Mouse (Mus musculus) neural tube, embryonic 13.5 days (tissue): ENCODE results near the gene Gm28434. TPM values are rescaled to one million over a fixed set of nuclear protein-coding genes. Genes with fewer than 3 reads are reported as not detected.

ENCODE experiments used
- ATAC-seq: fragments of 200-750 bp; cut with Nextera tagmentation; 2 replicates; pipeline ENCODE4 v1.8.0; 2017; ENCODE audit warnings: low read depth, mild to moderate bottlenecking, moderate TSS enrichment, moderate library complexity
- H3K27ac ChIP-seq: fragments of 300-500 bp; sonication (generic); replicated peaks from 2 replicates; pipeline ENCODE4 v1.5.1; 2015; ENCODE audit warnings: moderate library complexity, mild to moderate bottlenecking, inconsistent platforms
- H3K27me3 ChIP-seq: fragments of 300-500 bp; sonication (generic); 2 replicates; pipeline ENCODE4 v1.6.1; 2015; ENCODE audit warnings: mild to moderate bottlenecking, inconsistent platforms
- H3K36me3 ChIP-seq: fragments of 300-500 bp; sonication (generic); 2 replicates; pipeline ENCODE4 v1.6.1; 2015; ENCODE audit warnings: mild to moderate bottlenecking, inconsistent platforms
- H3K4me1 ChIP-seq: fragments of 300-500 bp; sonication (generic); replicated peaks from 2 replicates; pipeline ENCODE4 v1.6.1; 2015; ENCODE audit warnings: inconsistent platforms
- H3K4me2 ChIP-seq: fragments of 300-500 bp; sonication (generic); 2 replicates; pipeline ENCODE4 v1.6.1; 2015; ENCODE audit warnings: inconsistent platforms, mild to moderate bottlenecking, moderate library complexity
- H3K4me3 ChIP-seq: fragments of 300-500 bp; sonication (generic); 2 replicates; pipeline ENCODE4 v1.5.1; 2015; ENCODE audit warnings: mild to moderate bottlenecking, inconsistent platforms
- H3K9ac ChIP-seq: fragments of 300-500 bp; sonication (generic); 2 replicates; pipeline ENCODE4 v1.6.1; 2015; ENCODE audit warnings: moderate library complexity, mild to moderate bottlenecking, inconsistent platforms
- H3K9me3 ChIP-seq: fragments of 300-500 bp; sonication (generic); 2 replicates; pipeline ENCODE4 v1.6.1; 2016; ENCODE audit warnings: inconsistent platforms
- WGBS: fragments of 180-500 bp; shearing (Covaris S2); methylation state at CpG from one replicate; pipeline ENCODE4 v1.1.7; 2015; 5-methylcytosine and 5-hydroxymethylcytosine counted together
- polyA plus RNA-seq: library from polyadenylated mRNA; unstranded; fragments of >200 nt; fragmentation: Nextera tagmentation; extraction: Ambion mirVana; gene quantifications from 2 replicates; pipeline ENCODE4 v1.2.1, GENCODE M21; 2015

Gm28434 gene
- not detected in 2 replicates for polyA plus RNA-seq

DNA sequence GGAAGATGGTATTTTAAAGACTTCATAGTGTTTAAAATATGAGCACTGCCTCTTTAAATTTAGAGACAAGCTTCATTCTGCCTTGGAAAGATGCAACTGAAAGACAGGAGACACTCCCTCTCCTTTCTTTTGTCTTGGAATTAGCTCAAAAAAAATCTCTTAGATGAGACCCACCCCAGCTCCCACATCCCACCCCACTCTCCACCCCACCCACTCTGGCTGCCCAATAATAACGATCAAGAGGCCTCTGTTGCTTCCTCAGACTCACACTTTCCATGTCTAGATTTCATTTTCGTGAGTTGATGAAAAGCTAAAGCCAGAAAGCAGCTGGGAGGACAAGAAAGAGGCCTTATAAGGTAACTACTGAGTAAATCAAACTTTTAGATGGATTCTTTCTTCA is at the start of gene Gm28434, which contains the start of gene 2310003L06Rik:
Gene Gm28434 (plus strand): TSS at position 317 of the 400 bp plus-strand sequence.
Gene 2310003L06Rik (plus strand): TSS at position 259 of the 400 bp plus-strand sequence.
- H3K27me3 ChIP-seq = no peaks in the 10 kb centered on the region
- no peak within 1 kb of the TSS for H3K4me2 ChIP-seq
- H3K27ac ChIP-seq = no peak within 1 kb of the TSS

DNA sequence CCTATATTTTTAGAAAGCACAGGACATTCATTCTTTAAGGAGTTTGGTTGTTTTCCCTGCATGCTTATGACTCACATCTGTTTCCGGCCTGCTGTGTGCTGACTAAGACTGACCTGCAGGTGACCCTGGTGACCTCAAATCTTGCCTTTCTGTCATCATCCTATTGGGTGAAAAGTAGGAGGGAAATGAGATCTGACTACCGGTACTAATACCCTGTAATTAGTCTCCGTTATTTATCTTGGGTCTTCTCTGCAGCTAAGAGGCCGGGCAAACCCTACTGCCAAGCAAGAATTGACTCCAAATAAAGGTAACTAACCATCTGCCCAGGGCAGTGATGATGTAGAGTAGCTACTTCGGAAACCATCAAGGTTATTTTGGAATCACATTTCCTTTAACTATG is 43.9 kb upstream of the Gm28434 start, which contains the start of gene Csn3:
Gene Csn3 (plus strand): TSS at position 208 of the 400 bp plus-strand sequence.
- Histone ChIP-seq H3K9ac (no peak within 1 kb of the TSS), H3K4me2 (no peak within 1 kb of the TSS), H3K9me3 (no peaks in the 10 kb centered on the region), H3K4me1 (no peaks in the 10 kb centered on the region), H3K4me3 (no peak within 1 kb of the TSS), H3K27me3 (no peaks in the 10 kb centered on the region), H3K36me3 (no peaks in the 10 kb centered on the region), H3K27ac (no peak within 1 kb of the TSS)
- ATAC-seq = no peak
- WGBS = 25% methylated on average over 5 of the region's 5 CpGs

More for the DNA sequence above, at the start of gene Gm28434, which contains the start of gene 2310003L06Rik:
- WGBS = 64% methylated on average over 2 of the region's 2 CpGs
- Histone ChIP-seq H3K4me3 (no peak within 1 kb of the TSS), H3K36me3 (no peaks in the 10 kb centered on the region), H3K9me3 (no peaks in the 10 kb centered on the region), H3K9ac (no peak within 1 kb of the TSS), H3K4me1 (no peaks in the 10 kb centered on the region)
- ATAC-seq = no peak

DNA sequence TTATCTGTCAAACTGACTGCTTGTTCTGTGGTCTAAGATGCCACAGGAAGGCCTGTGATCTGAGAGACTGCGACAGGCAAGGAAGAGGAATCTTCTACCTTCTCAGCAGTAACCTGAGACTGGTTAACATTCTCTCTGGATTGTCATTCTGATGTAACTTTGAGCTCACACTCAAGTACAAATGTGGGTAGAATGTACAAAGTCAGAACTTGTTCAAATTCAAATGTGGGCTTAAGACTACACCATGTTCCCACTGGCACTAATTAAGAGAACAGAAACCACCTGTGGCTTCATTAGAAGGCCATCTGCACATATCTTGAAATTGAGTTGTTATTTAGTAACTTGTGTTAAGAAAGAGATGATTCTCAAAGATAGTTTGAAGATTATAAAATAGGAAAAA is 37.7 kb upstream of the Gm28434 start:
- no peak overlapping the region for H3K27ac ChIP-seq
- H3K27me3 ChIP-seq = no peaks in the 10 kb centered on the region
- H3K9ac ChIP-seq = no peak overlapping the region
- H3K4me1 ChIP-seq = no peaks in the 10 kb centered on the region
- ATAC-seq = no peak
- H3K4me3 ChIP-seq = no peak overlapping the region
- no peak overlapping the region for H3K4me2 ChIP-seq
- no peaks in the 10 kb centered on the region for H3K9me3 ChIP-seq
- 53% methylated on average over 1 of the region's 1 CpGs for WGBS
- no peaks in the 10 kb centered on the region for H3K36me3 ChIP-seq

DNA sequence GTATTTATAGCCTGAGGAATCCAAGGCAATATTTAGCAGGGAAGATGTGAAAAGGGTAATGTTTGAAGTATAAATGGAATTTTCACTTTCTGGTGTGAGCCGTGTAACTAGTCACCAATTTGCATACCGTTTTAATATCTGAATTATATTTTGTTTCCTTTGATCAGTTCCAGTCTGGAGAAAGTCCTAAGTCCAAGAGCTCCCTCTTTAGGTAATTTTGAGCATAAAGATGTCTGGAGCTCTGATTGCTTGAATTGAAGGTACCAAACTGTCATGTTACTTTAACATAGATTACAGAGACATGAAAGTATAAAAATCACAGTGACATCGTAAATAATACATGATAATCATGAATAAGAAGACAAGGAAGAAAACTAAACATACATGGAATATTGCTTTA is 28.6 kb upstream of the Gm28434 start:
- Histone ChIP-seq H3K27me3 (no peaks in the 10 kb centered on the region), H3K27ac (no peak overlapping the region), H3K4me2 (no peak overlapping the region), H3K4me1 (no peaks in the 10 kb centered on the region), H3K36me3 (no peaks in the 10 kb centered on the region), H3K9ac (no peak overlapping the region), H3K9me3 (no peaks in the 10 kb centered on the region), H3K4me3 (no peak overlapping the region)
- WGBS = 54% methylated on average over 3 of the region's 3 CpGs
- no peak for ATAC-seq

DNA sequence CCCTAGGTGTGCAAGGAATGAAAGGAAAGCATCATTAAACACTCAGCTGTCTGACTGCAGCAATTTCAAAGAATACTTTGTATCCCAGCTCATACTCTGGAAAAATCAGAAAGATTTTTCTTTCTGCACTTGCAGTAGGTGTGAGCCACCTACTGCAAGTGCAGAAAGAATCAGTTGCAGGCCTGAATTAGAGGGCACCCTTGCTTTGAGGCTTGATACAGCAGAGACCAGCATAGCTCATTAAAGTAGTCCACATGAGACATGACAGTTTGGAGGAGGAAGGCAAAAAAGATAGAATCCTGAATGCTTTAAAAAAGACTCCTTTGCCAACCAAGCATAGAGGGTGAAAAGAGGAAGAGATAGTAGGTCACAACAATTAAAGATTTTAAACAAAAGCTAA is 26.8 kb upstream of the Gm28434 start:
- H3K9ac ChIP-seq = no peak overlapping the region
- H3K4me2 ChIP-seq = no peak overlapping the region
- no peak overlapping the region for H3K4me3 ChIP-seq
- no peaks in the 10 kb centered on the region for H3K4me1 ChIP-seq
- H3K36me3 ChIP-seq = no peaks in the 10 kb centered on the region
- H3K9me3 ChIP-seq = no peaks in the 10 kb centered on the region
- no peak overlapping the region for H3K27ac ChIP-seq
- no peak for ATAC-seq
- H3K27me3 ChIP-seq = no peaks in the 10 kb centered on the region

DNA sequence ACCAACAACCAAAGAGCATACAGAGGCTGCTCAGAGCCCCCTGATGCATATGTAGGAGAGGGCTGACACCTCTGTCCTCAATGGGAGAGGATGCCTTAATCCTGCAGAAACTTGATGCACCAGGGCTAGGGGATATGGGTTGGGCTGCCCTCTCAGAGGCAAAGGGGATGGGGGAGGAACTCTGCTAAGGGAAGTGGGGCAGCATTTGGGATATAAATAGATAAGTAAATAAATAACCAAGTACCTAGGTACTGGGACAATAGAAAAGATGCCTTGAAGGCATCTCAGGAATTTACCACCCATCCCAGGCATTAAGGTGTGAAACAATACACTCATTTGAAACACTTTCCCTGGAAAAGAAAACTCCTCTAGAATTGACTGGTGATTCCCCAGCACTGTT is 17.5 kb upstream of the Gm28434 start:
- H3K9ac ChIP-seq = no peak overlapping the region
- H3K4me1 ChIP-seq = no peaks in the 10 kb centered on the region
- no peaks in the 10 kb centered on the region for H3K27me3 ChIP-seq
- H3K4me2 ChIP-seq = no peak overlapping the region
- H3K27ac ChIP-seq = no peak overlapping the region
- H3K36me3 ChIP-seq = no peaks in the 10 kb centered on the region
- H3K9me3 ChIP-seq = no peaks in the 10 kb centered on the region
- no peak overlapping the region for H3K4me3 ChIP-seq
- no peak for ATAC-seq

DNA sequence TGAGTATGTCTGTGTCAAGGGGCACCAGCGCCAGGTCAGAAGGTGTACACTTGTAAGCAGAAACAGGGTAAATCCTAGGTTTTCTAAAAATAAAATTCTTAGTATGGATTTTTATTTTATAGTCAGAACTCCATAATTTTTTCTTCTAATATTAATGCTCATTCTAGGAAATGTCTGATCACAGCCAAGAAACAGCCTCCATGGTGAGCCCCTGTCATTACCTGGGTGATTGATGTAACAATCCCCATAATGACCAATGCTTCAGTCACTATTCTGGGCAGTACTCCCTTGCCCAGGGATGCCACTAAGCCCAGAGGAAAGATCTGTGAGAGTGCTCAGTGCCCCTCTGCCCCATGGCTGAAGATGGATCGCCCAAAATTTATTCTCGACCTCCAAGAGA is 9.8 kb downstream of the Gm28434 start, which contains the start of gene Cabs1:
Gene Cabs1 (plus strand): TSS at position 301 of the 400 bp plus-strand sequence.
- Histone ChIP-seq H3K27me3 (no peaks in the 10 kb centered on the region), H3K4me2 (no peak within 1 kb of the TSS), H3K9ac (no peak within 1 kb of the TSS), H3K36me3 (no peaks in the 10 kb centered on the region), H3K4me1 (no peaks in the 10 kb centered on the region), H3K9me3 (no peaks in the 10 kb centered on the region), H3K4me3 (no peak within 1 kb of the TSS), H3K27ac (no peak within 1 kb of the TSS)
- 83% methylated on average over 3 of the region's 3 CpGs for WGBS
- no peak for ATAC-seq

DNA sequence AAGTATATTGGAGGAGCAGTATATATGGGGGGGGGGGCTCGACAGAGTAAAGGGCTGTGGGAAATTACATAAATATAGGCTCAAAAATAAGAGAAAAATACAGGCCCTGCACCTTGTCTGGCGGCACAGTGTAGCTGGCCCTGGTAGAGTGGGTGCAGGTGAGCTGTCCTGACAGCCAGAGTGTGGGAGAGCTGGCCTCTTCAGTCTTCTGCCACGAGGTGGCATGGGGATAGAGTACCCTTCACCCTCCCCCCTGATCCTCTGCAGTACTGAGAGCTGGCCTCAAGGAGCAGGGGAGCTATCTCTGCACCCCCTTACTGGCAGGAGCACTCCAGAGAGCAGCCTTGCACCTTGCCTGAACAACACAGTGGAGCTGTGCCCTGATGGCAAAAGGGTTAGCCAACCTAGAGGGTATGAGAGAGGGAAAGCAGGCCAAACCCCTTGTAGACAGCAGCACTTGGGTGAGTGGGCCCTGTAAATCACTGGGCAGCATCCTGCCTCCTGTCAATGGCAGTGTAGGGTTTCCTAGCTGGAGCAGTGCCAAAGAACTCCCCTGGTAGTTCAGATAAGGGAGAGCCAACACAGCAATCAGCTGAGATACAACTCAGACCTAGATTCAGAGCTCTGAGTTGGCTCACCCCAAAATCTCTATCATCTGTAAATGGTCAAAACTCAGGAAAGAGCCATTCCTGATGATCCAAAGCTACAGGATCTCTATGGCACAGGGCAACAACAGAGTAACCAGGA is 13.3 kb downstream of the Gm28434 start:
- H3K27me3 ChIP-seq = no peaks in the 10 kb centered on the region
- H3K4me3 ChIP-seq = no peak overlapping the region
- 66% methylated on average over 3 of the region's 3 CpGs for WGBS
- H3K4me1 ChIP-seq = no peaks in the 10 kb centered on the region
- H3K27ac ChIP-seq = no peak overlapping the region
- no peaks in the 10 kb centered on the region for H3K9me3 ChIP-seq
- ATAC-seq = no peak
- no peak overlapping the region for H3K4me2 ChIP-seq
- H3K9ac ChIP-seq = no peak overlapping the region
- no peaks in the 10 kb centered on the region for H3K36me3 ChIP-seq

DNA sequence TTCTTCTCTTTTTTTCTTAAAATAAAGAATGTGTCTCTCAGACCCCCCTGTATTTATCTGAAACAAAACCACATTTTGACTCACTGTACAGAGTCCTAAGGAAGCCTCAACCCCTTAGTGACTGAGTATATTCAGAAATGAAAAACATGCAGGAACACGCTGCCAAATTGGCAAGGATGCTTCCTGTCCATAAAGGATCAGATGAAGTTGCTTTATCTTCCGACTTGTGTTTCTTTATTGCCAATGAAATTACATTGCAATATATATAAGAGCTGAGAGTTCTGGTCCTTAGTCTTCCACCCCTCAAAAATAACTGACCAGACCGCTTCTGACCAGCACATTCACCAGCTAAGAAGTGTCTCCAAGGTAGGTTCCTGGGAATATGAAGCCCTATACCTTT is 32.9 kb downstream of the Gm28434 start, which contains the start of gene Smr3a:
Gene Smr3a (plus strand): TSS at position 301 of the 400 bp plus-strand sequence.
- Histone ChIP-seq H3K4me1 (no peaks in the 10 kb centered on the region), H3K9ac (no peak within 1 kb of the TSS), H3K4me2 (no peak within 1 kb of the TSS), H3K4me3 (no peak within 1 kb of the TSS), H3K27me3 (no peaks in the 10 kb centered on the region), H3K9me3 (no peaks in the 10 kb centered on the region), H3K27ac (no peak within 1 kb of the TSS), H3K36me3 (no peaks in the 10 kb centered on the region)
- 91% methylated on average over 3 of the region's 3 CpGs for WGBS
- no peak for ATAC-seq

DNA sequence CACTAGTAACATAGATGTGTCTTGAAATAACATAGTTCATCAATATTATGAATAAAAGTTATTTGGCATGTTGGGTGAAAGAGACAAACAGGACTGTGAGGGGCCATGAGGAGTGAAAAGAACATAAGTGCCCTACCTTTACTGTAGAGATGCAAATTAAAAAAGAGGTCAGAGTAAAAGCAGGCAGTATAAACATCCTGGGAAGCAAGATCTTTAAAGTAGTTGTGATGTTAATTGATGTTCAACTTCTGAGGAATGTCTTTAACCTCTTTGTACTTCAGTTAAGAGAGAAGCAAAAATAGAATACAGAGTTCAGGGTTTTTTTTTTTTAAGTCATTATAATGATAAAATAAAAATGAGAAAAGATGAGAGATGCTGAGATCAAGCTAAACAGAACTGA is 35.9 kb downstream of the Gm28434 start:
- H3K27ac ChIP-seq = no peak overlapping the region
- H3K9ac ChIP-seq = no peak overlapping the region
- no peaks in the 10 kb centered on the region for H3K9me3 ChIP-seq
- no peak overlapping the region for H3K4me3 ChIP-seq
- no peaks in the 10 kb centered on the region for H3K27me3 ChIP-seq
- H3K4me1 ChIP-seq = no peaks in the 10 kb centered on the region
- H3K4me2 ChIP-seq = no peak overlapping the region
- ATAC-seq = no peak
- H3K36me3 ChIP-seq = no peaks in the 10 kb centered on the region
